Mouse (Mus musculus) brain, embryonic 14.5 days (tissue): ENCODE results near the gene Ppp1r26.

Source experiments
- CTCF ChIP-seq: fragments of 200-500 bp; IDR thresholded peaks from 2 replicates; pipeline ENCODE4 v1.5.1; 2012; ENCODE audit warnings: inconsistent platforms, mild to moderate bottlenecking, moderate library complexity, borderline replicate concordance; ENCODE audit not compliant: insufficient read depth, insufficient read length; ENCODE audit errors: extremely low read depth
- POLR2A ChIP-seq: fragments of 200-500 bp; IDR thresholded peaks from 2 replicates; pipeline ENCODE4 v1.6.1; 2012; ENCODE audit warnings: mild to moderate bottlenecking, inconsistent platforms, borderline replicate concordance; ENCODE audit not compliant: poor library complexity, insufficient read depth, insufficient read length, severe bottlenecking; ENCODE audit errors: extremely low read depth

DNA sequence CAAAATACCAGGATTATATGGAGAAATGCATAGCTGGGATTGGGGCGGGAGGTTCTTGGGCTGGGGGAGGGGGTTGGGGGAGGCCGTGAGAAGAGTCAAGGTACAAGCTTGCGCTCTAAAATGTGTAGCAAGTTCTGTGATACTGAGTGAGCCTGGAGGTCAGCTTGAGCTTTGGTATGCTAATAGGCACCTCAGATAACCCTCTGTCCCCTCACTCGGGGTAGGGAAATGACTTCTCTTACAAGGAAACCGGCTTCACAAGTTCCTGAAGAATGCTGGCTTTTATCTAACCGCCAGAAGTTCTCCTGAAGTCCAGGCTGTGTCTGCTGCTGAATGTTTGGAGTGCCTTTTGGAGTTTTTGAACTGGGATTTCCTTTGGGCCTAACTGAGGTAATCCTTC, 15.8 kb upstream of the Ppp1r26 start:
- no peak for TF ChIP-seq POLR2A
- no peak for TF ChIP-seq CTCF
